Mouse (Mus musculus) forebrain, embryonic 15.5 days (tissue): ENCODE results near the gene Dpp3. TPM values are rescaled to one million over a fixed set of nuclear protein-coding genes. Genes with fewer than 3 reads are reported as not detected.
"Not testable (repeated sequence)": the region's sequence is repeated elsewhere in the genome, so short reads cannot be mapped to it uniquely, and the experiment has no call there.

ENCODE experiments used
- ATAC-seq: fragments of 200-750 bp; cut with Nextera tagmentation; replicated peaks from 2 replicates; pipeline ENCODE4 v1.8.0; 2017; ENCODE audit warnings: mild to moderate bottlenecking, moderate TSS enrichment, moderate library complexity
- H3K27ac ChIP-seq: fragments of 300-500 bp; sonication (generic); replicated peaks from 2 replicates; pipeline ENCODE4 v1.5.1; 2015; ENCODE audit warnings: mild to moderate bottlenecking, inconsistent platforms
- H3K27me3 ChIP-seq: fragments of 300-500 bp; sonication (generic); 2 replicates; pipeline ENCODE4 v1.6.1; 2015; ENCODE audit warnings: inconsistent platforms
- H3K36me3 ChIP-seq: fragments of 300-500 bp; sonication (generic); 2 replicates; pipeline ENCODE4 v1.6.1; 2015; ENCODE audit warnings: mild to moderate bottlenecking, inconsistent platforms
- H3K4me1 ChIP-seq: fragments of 300-500 bp; sonication (generic); 2 replicates; pipeline ENCODE4 v1.6.1; 2015; ENCODE audit warnings: inconsistent platforms
- H3K4me2 ChIP-seq: fragments of 300-500 bp; sonication (generic); replicated peaks from 2 replicates; pipeline ENCODE4 v1.6.1; 2015; ENCODE audit warnings: mild to moderate bottlenecking, inconsistent platforms
- H3K4me3 ChIP-seq: fragments of 300-500 bp; sonication (generic); 2 replicates; pipeline ENCODE4 v1.5.1; 2015; ENCODE audit warnings: mild to moderate bottlenecking, inconsistent platforms
- H3K9ac ChIP-seq: fragments of 300-500 bp; sonication (generic); replicated peaks from 2 replicates; pipeline ENCODE4 v1.6.1; 2015; ENCODE audit warnings: mild to moderate bottlenecking, inconsistent platforms
- H3K9me3 ChIP-seq: fragments of 300-500 bp; sonication (generic); 2 replicates; pipeline ENCODE4 v1.6.1; 2016; ENCODE audit warnings: inconsistent platforms
- WGBS: fragments of 180-500 bp; shearing (Covaris S2); methylation state at CpG from one replicate; pipeline ENCODE4 v1.1.7; 2015; ENCODE audit warnings: mixed read lengths; 5-methylcytosine and 5-hydroxymethylcytosine counted together
- polyA plus RNA-seq: library from polyadenylated mRNA; unstranded; fragments of >200 nt; fragmentation: Nextera tagmentation; extraction: Ambion mirVana; gene quantifications from 2 replicates; pipeline ENCODE4 v1.2.1, GENCODE M21; 2015

The Dpp3 gene
- 101 and 103 TPM in 2 replicates for polyA plus RNA-seq

GRCm38 (mm10) chr19:4927904-4928531 lies at the start of gene Dpp3:
TSS of gene Dpp3 (minus strand) at chr19:4928287.
- Histone ChIP-seq H3K9ac (peak within 1 kb of the TSS; percentile 68), H3K9me3 (no peaks in the 10 kb centered on the region), H3K4me3 (peak within 1 kb of the TSS; percentile 72), H3K4me1 (peaks cover 21% of the 10 kb centered on the region), H3K27ac (peak within 1 kb of the TSS; percentile 87), H3K4me2 (peak within 1 kb of the TSS; percentile 83), H3K36me3 (peaks cover 10% of the 10 kb centered on the region), H3K27me3 (no peaks in the 10 kb centered on the region)
- ATAC-seq = peak; percentile 97
- under 1% methylated on average over 32 of the region's 32 CpGs for WGBS

DNA sequence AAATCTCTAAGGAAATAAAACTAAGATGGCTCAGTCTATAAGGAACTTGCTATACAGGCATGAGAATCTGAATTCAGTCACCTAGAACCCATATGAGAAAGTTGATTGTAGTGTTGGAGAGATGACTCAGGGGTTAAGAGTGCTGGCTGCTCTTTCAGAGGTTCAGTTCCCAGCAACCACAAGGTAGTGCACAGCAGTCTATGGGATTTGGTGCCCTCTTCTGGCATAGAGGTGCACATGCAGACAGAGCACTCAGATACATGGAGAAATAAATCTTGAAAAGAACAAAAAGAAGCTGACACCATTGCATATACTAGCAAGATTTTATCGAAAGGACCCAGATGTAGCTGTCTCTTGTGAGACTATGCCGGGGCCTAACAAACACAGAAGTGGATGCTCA lies 40.1 kb upstream of the Dpp3 start:
- H3K4me2 ChIP-seq = no peak overlapping the region
- WGBS = 84% methylated on average over 2 of the region's 2 CpGs
- peaks cover 3% of the 10 kb centered on the region for H3K4me1 ChIP-seq
- ATAC-seq = no peak
- H3K36me3 ChIP-seq = peaks cover 31% of the 10 kb centered on the region
- H3K9ac ChIP-seq = no peak overlapping the region
- H3K27me3 ChIP-seq = no peaks in the 10 kb centered on the region
- no peak overlapping the region for H3K27ac ChIP-seq
- H3K4me3 ChIP-seq = no peak overlapping the region
- H3K9me3 ChIP-seq = no peaks in the 10 kb centered on the region

DNA sequence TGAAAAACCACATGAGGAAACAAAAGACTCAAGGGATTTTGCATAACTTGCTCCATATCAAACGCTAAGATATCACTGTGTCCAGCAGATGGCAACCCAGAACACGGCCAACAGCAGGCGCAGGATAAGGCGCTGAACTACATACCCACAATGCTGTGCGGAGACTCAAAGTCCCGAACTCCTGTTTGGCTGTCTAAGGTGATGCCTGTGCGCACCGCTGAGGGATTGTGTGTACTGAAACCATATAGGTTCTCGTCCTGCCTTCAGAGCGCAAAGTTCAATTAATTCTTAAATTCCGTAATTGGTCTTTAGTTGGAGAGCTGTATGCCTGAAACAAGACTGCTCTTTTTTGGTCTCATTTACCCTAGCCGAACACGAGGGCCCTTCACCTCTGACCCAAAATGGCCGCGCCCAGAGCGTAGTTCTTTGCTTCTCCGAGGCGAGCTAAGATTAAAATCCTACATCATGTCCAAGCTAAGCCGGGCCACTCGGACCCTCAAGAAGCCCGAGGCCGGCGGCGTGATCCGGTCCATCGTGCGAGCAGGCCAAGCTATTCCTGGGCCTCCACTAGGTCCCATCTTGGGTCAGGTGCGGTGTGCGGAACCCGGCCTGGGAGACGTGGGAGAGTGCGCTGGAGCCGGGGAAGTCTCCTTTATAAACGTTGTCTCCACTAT lies 34.0 kb upstream of the Dpp3 start, which contains the start of gene Mrpl11:
TSS of gene Mrpl11 (plus strand) at position 220 of the 674 bp plus-strand sequence.
- peak; percentile 98 for ATAC-seq
- peaks cover 11% of the 10 kb centered on the region for H3K4me1 ChIP-seq
- peak within 1 kb of the TSS; percentile 90 for H3K4me3 ChIP-seq
- H3K36me3 ChIP-seq = peaks cover 25% of the 10 kb centered on the region
- H3K4me2 ChIP-seq = peak within 1 kb of the TSS; percentile 68
- under 1% methylated on average over 34 of the region's 34 CpGs for WGBS
- no peaks in the 10 kb centered on the region for H3K27me3 ChIP-seq
- H3K9ac ChIP-seq = peak within 1 kb of the TSS; percentile 90
- peak within 1 kb of the TSS; percentile 89 for H3K27ac ChIP-seq
- H3K9me3 ChIP-seq = no peaks in the 10 kb centered on the region

DNA sequence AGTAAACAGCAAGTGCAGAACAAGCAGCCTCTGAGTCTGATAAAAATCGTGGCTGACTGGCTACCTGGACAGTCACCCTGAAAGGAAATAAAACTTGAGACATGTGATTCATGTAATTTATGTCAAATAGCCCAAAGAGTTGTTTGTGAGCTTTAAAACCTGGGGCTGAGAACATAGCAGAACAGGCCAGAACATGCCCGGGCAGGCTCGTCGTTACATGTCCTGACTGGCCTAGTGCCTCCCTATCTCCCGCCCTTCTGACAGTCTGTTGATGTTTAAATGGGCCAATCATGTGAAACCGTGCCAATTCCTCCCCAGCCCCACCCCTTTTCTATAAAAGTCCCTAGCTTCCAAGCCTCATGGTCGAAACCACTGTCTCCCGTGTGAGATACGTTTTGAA lies 20.6 kb upstream of the Dpp3 start:
- H3K9ac ChIP-seq, ATAC-seq, H3K4me1 ChIP-seq, H3K27ac ChIP-seq, H3K4me3 ChIP-seq, H3K36me3 ChIP-seq, H3K9me3 ChIP-seq, H3K27me3 ChIP-seq, H3K4me2 ChIP-seq: not testable (repeated sequence)
- 83% methylated on average over 9 of the region's 9 CpGs for WGBS

GRCm38 (mm10) chr19:4945540-4945939 lies 17.5 kb upstream of the Dpp3 start:
- no peak overlapping the region for H3K9ac ChIP-seq
- no peak overlapping the region for H3K27ac ChIP-seq
- no peaks in the 10 kb centered on the region for H3K9me3 ChIP-seq
- peaks cover 7% of the 10 kb centered on the region for H3K4me1 ChIP-seq
- H3K27me3 ChIP-seq = peaks cover 3% of the 10 kb centered on the region; the same call in 1 of the 2 replicates
- no peak overlapping the region for H3K4me3 ChIP-seq
- 33% methylated on average over 6 of the region's 6 CpGs for WGBS
- no peak overlapping the region for H3K4me2 ChIP-seq
- ATAC-seq = no peak
- no peaks in the 10 kb centered on the region for H3K36me3 ChIP-seq

DNA sequence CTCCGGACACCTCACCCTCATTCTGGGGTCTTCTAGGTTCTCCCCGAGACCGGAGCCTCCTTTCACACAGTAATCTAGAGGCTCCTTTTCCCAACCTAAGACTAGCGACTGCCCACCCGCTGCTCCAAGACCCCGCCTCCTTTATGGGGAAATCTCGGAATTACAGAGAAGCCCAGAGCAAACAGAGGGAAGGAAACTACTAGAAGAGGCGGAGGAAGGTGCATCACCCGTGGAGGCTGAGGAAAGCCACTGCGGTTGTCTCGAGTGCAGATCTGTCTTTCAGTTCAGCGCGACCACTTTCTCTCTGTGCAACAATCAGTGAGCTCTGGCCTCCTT lies 15.1 kb upstream of the Dpp3 start:
- Histone ChIP-seq H3K4me3 (peak overlapping the region; percentile 53), H3K9ac (peak overlapping the region; percentile 64), H3K27ac (peak overlapping the region; percentile 27; the same call in 1 of the 2 replicates), H3K27me3 (peaks cover 5% of the 10 kb centered on the region; the same call in 1 of the 2 replicates), H3K36me3 (no peaks in the 10 kb centered on the region), H3K4me1 (peaks cover 7% of the 10 kb centered on the region), H3K4me2 (peak overlapping the region; percentile 64), H3K9me3 (no peaks in the 10 kb centered on the region)
- ATAC-seq = no peak; the same call in 1 of the 2 replicates
- WGBS = 6% methylated on average over 13 of the region's 13 CpGs

DNA sequence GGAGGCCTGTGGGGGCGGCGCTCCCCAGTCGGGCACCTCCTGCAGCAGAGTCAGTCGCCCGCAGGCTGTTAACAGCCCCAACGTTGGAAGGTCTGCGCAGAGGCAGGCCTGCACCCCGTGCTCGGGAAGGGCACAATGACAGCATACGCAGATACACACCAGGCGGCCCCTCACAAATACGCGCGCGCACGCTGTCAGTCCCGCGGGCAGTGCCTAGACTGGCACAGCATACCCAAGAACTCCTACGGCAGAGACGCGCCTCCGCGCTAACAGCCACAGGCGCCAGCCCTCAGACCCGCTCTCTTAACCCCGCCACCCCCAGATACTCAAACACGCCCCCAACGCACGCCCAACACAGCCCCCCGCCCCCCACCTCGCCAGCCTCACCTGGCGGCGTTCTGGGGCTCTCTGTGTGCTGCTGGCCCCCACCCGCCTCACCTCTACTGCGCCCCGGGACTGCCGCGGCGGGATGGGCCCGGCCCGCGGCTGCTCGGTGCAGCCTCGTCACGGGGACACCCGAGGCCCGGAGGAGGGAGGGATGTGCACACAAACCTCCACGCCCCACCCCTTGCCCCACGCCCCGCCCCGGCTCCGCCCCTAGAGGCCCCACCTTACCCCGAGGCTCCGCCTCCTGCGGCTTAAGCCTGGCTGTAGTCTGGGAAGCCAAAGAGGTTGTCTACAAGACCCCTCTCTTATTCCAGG lies 14.6 kb upstream of the Dpp3 start, which contains the start of gene Peli3:
TSS of gene Peli3 (minus strand) at position 577 of the 702 bp plus-strand sequence.
- Histone ChIP-seq H3K27ac (peak within 1 kb of the TSS; percentile 60), H3K4me3 (peak within 1 kb of the TSS; percentile 53), H3K4me1 (peaks cover 7% of the 10 kb centered on the region), H3K9me3 (no peaks in the 10 kb centered on the region), H3K4me2 (peak within 1 kb of the TSS; percentile 64), H3K36me3 (no peaks in the 10 kb centered on the region), H3K9ac (peak within 1 kb of the TSS; percentile 64), H3K27me3 (peaks cover 5% of the 10 kb centered on the region; the same call in 1 of the 2 replicates)
- under 1% methylated on average over 51 of the region's 55 CpGs for WGBS
- peak; percentile 95 for ATAC-seq

DNA sequence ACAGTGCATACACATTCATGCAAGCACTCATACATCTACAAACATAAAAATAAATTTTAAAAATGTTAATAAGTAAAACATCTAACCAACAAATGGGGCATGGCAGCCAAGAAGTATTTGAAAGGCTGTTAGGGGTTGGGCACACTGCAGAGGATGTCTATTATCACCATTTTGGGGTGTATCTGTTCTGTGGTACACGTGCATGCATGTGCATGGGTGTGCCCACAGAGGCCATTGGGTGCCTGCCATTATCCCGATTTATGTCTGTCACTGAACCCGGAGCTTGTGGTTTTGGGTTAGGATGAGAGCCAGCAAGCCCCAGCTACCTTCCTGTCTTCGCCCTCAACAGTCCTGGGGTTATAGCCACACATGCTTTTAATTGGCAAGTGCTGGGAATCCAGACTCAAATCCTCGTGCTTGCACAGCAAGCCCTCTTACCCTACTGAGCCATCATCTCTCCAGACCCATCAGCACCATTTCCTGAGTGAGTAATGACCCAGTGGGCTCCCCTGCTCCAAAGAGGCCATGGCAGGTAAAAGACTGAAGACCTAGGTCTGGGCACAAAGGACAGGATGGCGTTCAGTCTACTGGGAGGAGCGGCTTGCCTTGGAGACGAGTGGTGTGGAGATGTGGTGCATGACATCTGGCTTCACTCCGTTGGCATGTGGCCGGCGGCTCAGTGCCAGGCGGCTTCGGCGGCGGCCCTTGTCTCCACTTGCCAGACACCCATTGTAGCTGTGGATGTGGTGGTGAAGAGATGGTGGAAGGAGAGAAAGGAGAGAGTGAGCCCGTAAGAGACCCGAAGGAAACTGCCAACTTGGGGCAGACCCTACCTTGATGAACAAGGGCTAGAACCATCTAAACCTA lies 9.6 kb upstream of the Dpp3 start:
- Histone ChIP-seq H3K36me3 (peaks cover 5% of the 10 kb centered on the region; the same call in 1 of the 2 replicates), H3K9ac (no peak overlapping the region), H3K9me3 (no peaks in the 10 kb centered on the region), H3K4me2 (no peak overlapping the region), H3K27ac (no peak overlapping the region), H3K27me3 (peaks cover 5% of the 10 kb centered on the region; the same call in 1 of the 2 replicates), H3K4me1 (no peaks in the 10 kb centered on the region; the same call in 1 of the 2 replicates), H3K4me3 (no peak overlapping the region)
- ATAC-seq = no peak
- 88% methylated on average over 17 of the region's 17 CpGs for WGBS

DNA sequence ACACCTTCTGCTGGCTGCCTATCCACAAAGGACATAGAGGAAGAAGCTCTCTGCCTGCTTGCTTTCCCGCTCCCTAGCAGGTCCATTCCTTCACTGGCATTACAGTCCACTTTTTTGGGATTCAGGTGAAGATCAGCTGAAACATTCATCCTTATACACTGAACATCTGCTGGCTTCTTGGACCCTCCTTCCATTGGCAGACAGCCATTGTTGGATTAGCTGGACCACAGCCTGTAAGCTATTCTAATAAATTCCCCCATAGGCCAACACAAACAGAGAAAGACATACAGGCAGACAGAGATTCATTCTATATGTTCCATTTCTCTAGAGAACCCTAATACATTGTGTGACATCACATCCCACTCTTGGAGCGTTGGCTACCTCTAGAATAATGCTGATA lies 8.8 kb upstream of the Dpp3 start:
- Histone ChIP-seq H3K4me3 (no peak overlapping the region), H3K9ac (no peak overlapping the region), H3K36me3 (peaks cover 5% of the 10 kb centered on the region; the same call in 1 of the 2 replicates), H3K27ac (no peak overlapping the region), H3K9me3 (no peaks in the 10 kb centered on the region), H3K4me1 (no peaks in the 10 kb centered on the region; the same call in 1 of the 2 replicates), H3K4me2 (no peak overlapping the region), H3K27me3 (peaks cover 5% of the 10 kb centered on the region; the same call in 1 of the 2 replicates)
- no peak for ATAC-seq
- 84% methylated on average over 2 of the region's 2 CpGs for WGBS

GRCm38 (mm10) chr19:4928781-4929180 lies 694 bp upstream of the Dpp3 start:
- no peak; the same call in 1 of the 2 replicates for ATAC-seq
- 56% methylated on average over 5 of the region's 5 CpGs for WGBS
- peaks cover 21% of the 10 kb centered on the region for H3K4me1 ChIP-seq

DNA sequence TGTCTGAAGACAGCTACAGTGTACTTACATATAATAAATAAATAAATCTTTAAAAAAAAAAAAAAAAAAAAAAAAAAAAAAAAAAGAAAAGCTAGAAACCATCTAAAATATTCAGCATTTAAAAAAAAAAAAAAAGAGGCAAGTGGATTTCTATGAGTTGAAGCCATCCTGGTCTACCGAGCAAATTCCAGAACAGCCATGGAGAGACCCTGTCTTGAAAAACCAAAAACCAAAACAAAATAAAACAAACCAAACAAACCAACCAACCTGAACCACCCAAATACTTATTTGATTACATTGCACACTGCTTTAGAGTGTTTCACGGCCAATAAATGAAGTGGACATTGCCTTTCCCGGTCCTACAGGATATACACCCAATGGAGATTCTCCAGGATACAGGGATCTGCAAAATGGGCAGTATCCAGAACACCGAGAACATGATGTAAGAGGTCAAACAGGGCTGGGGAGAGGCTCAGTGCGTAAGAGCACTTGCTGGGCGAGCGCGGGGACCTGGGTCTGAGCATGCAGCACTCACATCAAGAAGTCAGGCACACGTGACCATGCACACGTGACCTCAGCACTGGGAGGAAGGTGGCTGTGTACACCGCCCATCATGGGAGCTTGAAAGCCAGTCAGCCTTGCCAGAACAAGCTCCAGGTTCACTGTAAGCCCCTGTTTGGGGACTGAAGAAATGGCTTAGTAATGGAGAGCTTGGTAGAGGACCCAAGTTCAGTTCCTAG lies 2.8 kb downstream of the Dpp3 start:
- H3K9me3 ChIP-seq = no peaks in the 10 kb centered on the region
- peaks cover 36% of the 10 kb centered on the region for H3K36me3 ChIP-seq
- no peak overlapping the region for H3K4me2 ChIP-seq
- no peak for ATAC-seq
- no peak overlapping the region for H3K9ac ChIP-seq
- no peak overlapping the region for H3K4me3 ChIP-seq
- H3K27ac ChIP-seq = no peak overlapping the region
- no peaks in the 10 kb centered on the region for H3K27me3 ChIP-seq
- WGBS = 96% methylated on average over 11 of the region's 11 CpGs
- peaks cover 21% of the 10 kb centered on the region for H3K4me1 ChIP-seq

More at GRCm38 (mm10) chr19:4928781-4929180, 694 bp upstream of the Dpp3 start:
- Histone ChIP-seq H3K4me3 (peak overlapping the region; percentile 72), H3K27ac (peak overlapping the region; percentile 87), H3K36me3 (0 out of 2 replicates have a peak, but pooled peaks cover 4% of the 10 kb centered on the region), H3K4me2 (peak overlapping the region; percentile 83), H3K9me3 (no peaks in the 10 kb centered on the region), H3K27me3 (no peaks in the 10 kb centered on the region), H3K9ac (peak overlapping the region; percentile 68)
